Mouse (Mus musculus) bone marrow macrophage, adult 2 months (primary cell): ENCODE data around the gene Cox19.
A peak's percentile ranks its signal among the peaks of the same experiment; 100 is the strongest.

Experiments
- CTCF ChIP-seq: IDR thresholded peaks from 2 replicates; pipeline ENCODE4 v1.5.1; 2012; ENCODE audit warnings: low read depth, mild to moderate bottlenecking, low read length, moderate library complexity
- POLR2A ChIP-seq: IDR thresholded peaks from 2 replicates; pipeline ENCODE4 v1.6.1; 2012; ENCODE audit warnings: mild to moderate bottlenecking, low read depth, low read length, borderline replicate concordance

GRCm38 (mm10) chr5:139364260-139364910 is 13.2 kb upstream of the Cox19 start:
- TF ChIP-seq POLR2A (no peak), CTCF (peak; percentile 96)
